Mouse (Mus musculus) testis, adult 2 months (tissue): ENCODE measurements around the gene Micu1.

ENCODE experiments used
- CTCF ChIP-seq: fragments of 200-500 bp; IDR thresholded peaks from 2 replicates; pipeline ENCODE4 v1.5.1; 2012; ENCODE audit warnings: low read depth, mild to moderate bottlenecking, inconsistent platforms, low read length, moderate library complexity; ENCODE audit not compliant: control insufficient read depth, insufficient read depth, insufficient replicate concordance
- POLR2A ChIP-seq: fragments of 200-500 bp; IDR thresholded peaks from 2 replicates; pipeline ENCODE4 v1.6.1; 2012; ENCODE audit warnings: low read depth, mild to moderate bottlenecking, inconsistent platforms, low read length, moderate library complexity; ENCODE audit not compliant: control insufficient read depth

GRCm38 (mm10) chr10:59689836-59690235 is 12.4 kb upstream of the Micu1 start:
- TF ChIP-seq CTCF (no peak), POLR2A (no peak)
